Mouse (Mus musculus): Measurements from ENCODE around the gene Entpd7.

Gene Entpd7

DNA sequence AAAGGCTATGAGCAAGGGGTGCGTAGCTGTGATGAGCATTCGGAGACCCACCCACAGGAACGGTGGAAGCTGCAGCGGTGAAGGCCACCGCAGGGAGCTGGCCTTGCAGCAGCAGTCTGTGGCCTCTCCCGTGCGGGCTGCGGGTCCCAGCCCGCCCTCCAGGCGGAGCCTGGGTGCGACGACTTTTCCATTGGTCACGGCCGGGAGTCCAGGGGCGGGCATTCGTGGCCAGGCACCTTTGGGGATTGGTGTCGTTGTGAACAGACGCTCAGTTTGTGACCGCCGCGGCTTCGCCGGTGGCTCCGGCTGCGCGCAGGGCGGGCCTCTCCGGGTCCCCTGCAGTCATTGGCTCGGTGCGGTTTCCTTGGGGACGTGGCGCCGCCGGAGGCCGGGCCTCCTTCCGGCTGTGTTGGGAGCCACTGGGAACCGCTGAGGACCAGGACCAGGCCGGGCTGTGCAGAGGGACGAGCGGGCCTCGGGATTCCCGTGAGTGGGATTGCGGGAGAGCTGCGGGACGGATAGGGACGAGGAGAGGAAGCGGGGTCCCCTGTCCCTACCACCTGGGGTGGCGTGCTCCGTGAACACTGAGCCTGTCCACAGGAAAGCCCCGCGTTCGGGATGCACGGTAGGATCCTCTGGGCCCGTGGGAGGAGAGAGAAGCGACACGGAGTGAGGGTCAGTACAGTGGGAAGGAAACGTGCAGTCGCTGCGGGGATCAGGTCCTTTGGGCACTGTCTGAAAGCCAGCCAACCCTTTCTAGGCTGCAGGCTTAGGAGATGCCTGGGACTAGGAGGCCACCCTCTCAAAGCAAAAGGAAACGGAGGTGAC lies at the start of gene Entpd7:
Gene Entpd7 (plus strand): TSS at position 254 of the 828 bp plus-strand sequence.
- DNase-seq (ENCODE audit: low spot score in 2 of 2), result peak; percentile 98

DNA sequence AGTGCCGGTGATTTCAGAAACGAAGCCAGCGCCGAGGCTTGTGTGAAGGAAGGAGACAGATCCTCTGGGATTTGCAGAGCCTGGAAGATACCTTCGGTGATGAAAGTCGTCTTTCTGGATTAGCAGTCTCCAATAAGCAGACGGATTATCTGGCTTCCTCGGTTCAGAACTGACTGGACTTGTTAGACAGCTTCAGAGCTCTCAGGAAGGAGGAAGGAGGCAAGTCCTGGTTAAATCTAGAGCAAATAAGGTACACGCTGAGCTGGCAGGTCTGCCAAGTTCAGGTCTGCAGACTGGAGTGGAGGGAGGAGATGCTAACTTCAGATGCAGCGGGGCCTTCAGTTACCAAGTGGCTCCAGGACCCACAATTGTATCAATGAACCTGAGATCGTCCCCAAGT lies 47.6 kb upstream of the Entpd7 start:
- DNase-seq (ENCODE audit: low spot score in 2 of 2), result no peak

DNA sequence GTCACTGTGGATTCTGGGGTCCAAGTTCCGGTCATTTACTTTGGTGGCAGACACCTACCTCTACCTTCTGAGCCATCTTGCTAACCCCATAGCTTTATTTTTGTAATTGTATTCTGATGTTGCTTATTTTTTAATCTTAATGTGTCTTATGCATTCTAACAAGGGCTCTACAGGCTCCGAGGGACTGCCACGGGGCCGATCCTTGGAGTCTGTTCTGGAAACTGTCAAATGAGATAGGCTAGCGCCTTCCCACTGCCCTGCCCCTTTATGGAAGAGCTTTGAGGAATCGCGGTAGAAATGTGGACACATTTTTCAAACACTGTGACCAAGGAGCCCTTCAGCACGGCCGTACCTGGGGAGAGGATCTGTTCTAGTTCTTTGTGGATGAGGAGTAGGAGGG lies 46.6 kb upstream of the Entpd7 start:
- no peak for DNase-seq (ENCODE audit: low spot score in 2 of 2)

DNA sequence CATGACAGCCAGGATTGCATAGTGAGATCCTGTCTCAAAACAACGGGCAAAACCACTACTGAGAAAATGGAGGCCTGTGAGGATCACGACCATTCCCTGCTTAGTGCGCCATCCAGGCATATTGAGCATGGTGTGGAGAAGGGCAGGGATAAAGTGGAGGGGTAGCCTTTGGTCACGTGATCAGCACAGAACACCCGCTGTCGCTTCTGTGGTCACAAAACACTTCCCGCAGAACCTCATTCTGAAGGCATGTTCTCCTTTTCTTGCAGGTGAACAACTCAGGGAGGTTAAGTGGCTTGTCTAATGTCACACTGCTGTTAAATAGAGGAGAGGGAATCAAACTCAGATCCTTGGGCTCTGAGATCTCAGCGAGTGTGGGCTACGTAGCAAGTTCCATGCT lies 44.0 kb upstream of the Entpd7 start:
- DNase-seq (ENCODE audit: low spot score in 2 of 2), result no peak

DNA sequence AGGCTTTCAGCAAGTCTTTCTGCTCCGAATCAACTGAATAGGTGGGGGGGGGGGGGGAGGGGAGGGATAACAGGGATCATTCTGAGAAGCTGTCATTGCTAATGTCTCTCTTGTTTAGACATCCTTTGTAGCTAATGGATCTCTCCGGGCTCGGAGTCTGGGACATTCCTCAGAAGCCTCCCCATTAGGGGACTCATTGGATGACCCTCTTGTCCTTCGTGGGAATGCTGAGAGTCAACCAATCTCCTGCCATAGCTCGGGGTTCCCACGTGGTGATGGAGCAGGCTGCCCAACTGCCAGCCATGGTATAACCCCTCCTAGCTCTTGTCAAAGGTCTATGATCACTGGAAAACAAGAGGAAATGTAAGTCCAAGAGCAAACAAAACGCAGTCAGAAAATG lies 42.6 kb upstream of the Entpd7 start:
- DNase-seq (ENCODE audit: low spot score in 2 of 2), result no peak

DNA sequence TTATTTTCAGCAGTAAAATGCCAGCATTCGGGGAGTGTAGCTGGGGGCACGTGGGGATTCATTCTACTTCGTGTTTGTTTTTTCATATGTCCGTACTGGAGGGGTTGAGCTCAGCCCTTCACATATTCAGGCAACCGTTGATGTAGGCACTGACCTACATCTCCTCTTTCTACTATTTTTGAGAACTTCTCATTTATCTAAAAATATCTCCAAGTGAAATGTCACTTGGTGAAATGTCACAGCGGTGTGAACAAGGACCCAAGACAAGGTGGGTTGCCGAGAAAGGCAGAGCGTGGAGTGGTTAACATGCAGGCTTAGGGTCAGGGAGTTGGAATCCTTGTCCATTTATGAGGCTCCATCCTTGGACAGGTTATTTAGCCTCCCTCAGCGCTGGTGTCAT lies 42.2 kb upstream of the Entpd7 start:
- no peak for DNase-seq (ENCODE audit: low spot score in 2 of 2)

DNA sequence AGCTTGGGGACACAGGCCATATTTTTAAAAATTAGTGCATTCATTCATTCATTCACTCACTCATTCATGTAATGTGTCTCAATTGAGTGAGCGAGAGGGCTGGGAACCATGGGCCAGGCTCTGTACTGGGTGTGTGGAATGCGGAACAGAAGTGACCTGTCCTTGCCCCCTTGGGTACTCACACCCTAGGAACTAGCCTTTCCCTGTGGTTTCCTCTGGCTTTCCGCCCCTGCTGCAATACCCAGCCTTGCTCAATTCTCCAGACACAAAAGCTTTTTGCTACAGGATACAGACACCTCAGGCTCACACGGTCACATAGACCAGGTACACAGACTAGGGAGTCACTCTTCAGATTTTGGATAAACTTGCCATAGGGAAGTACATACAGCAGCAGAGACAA lies 41.1 kb upstream of the Entpd7 start:
- DNase-seq (ENCODE audit: low spot score in 2 of 2), result no peak

DNA sequence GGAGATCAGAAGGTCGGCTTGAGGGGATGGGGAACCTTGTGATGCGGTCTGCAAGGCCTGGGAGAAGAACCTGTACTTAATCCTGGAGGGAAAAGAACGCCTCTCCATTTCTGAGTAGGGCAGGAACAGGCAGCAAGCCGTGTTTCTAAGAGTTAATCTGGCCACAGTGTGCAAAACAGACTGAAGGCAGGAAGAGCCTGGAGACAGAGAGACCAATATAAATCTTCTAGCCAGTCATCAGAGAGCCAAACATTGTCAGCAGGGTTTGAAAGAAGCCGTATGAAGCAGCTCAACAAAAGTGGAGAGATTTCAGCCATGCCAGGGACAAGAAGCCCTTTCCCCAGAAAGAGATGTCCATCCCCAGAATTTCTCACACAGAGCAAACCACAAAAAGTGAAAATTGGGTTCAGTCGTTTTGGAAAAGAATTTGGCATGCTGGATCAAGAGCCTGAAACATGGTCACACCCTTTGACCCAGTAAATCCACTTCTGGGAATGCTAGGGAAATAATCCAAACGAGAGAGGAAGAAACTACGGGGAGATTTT lies 38.2 kb upstream of the Entpd7 start:
- no peak for DNase-seq (ENCODE audit: low spot score in 2 of 2)

DNA sequence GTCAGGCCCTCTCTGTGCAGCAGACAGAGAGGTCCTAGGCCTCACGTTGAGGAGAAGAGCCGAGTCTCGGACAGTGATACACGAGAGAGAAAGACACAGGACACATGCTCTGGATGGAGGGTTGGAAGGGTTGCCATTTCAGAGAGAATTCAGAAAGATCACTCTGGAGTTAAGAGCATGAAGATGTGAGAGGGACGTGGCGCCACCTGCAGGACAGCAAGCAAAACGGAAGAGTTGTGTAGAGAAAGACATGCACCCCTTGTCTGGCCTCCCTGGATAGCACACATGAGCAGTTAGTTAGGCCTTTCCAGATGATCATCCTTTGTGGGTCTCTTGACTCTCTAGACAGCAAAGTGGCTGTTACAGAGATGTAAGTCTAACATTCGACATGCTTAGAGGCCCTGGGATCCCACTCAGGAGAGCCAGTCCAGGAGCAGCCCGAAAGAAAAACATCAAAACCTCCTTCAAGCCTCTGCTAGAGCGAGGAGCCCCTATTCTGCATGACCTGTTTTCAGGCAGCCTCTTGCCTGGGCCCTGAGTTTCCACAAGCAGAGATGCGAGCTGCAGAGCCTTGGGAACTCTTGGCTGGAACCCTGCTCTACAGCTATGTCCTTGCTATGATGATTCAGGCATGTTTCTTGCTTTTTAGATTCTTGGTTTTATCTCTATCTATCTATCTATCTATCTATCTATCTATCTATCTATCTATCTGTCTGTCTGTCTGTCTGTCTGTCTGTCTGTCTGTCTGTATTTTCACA lies 33.6 kb upstream of the Entpd7 start:
- peak; percentile 45 to 60 for DNase-seq (ENCODE audit: low spot score in 2 of 2)

DNA sequence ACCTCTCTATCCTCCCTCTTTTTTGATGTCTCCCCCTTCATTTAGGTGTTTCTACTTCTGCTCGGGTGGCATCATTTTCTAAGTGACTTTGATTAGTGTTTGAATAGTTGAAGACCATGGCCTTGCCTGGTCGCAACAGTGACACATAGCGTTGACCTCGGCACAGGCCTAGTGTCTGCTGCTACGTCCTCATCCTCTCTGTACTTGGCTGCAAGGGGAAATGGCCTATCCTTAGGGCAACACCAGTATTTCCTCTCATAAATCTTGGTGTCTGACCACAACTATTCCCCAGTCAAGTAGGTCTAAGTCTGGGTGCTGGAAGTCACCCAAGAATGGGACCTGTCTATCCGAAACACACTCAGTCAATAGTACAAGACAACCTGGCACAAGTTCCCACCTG lies 29.8 kb upstream of the Entpd7 start:
- DNase-seq (ENCODE audit: low spot score in 2 of 2), result no peak

DNA sequence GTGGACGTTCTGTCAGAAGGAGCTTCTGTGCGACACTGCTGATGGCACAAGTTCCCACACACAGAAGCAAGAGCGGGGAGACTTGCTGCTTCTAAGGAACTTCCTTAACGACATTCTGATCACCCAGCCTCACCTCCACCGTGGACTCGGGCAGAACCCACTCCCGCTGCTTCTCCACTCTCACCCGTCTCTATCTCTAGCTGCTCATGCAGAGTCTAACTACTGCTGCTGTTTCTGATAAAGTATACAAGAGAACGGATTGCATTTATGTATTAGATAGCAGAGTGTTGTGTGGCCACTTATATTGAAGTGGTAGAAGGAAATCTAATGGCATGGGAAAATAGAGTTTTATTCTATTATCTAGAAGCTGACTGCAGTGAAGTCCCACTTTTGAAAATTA lies 28.7 kb upstream of the Entpd7 start:
- no peak for DNase-seq (ENCODE audit: low spot score in 2 of 2)

DNA sequence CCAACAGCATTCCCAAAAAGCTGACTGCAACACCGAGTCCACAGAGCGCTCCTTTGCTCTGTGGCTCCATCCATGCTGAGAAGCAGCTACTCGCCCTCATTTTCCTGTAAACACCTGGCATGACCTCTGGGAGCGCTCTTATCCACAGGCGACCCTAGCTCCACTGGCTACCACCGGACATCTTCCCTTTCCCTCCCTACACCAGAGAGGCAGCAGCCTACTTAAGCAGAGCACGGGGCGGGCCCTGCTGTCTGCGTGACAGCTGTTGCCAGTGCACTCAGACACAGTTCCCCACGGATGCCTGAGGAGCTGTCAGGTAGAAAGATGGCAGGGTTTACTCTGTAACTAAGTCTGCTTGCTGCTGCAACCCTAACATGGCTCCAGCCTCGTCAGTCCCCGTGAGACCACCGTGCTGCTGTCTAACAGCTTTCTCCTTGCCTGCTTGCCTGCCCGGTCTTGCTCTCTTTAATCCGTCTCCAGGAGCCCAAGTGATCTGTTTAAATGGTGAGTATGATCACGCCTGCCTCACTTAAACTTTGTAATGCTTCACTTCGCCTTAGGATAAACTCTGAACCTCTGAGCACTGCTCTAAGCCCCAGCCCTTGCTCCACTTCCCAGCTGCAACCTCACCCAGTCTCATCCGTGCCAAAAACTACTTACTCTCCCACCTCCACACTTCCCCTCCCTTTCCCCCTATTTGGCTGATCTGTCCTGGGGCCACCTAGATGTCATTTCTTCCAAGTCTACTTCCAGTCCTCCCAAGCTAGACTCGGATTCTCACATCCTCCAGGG lies 27.1 kb upstream of the Entpd7 start:
- DNase-seq (ENCODE audit: low spot score in 2 of 2), result no peak

DNA sequence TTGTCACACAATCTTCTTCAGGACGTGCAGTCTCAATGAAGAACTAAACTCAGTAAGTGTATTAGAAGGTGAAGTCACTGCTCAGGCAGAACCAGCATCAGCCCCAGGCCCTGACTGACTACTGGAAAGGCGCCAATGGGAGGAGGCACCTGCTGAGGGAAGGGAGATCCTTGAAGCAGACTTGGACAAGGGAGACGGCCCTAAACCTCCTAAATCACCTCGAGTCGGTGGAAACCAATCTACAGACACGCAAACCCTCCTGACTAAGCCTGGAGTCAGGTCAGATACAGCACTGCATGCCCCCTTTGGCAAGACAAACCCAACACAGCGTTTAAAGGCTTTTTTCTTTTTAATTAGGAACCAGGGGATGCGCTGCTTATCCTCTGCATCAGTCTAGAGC lies 26.0 kb upstream of the Entpd7 start:
- no peak for DNase-seq (ENCODE audit: low spot score in 2 of 2)

DNA sequence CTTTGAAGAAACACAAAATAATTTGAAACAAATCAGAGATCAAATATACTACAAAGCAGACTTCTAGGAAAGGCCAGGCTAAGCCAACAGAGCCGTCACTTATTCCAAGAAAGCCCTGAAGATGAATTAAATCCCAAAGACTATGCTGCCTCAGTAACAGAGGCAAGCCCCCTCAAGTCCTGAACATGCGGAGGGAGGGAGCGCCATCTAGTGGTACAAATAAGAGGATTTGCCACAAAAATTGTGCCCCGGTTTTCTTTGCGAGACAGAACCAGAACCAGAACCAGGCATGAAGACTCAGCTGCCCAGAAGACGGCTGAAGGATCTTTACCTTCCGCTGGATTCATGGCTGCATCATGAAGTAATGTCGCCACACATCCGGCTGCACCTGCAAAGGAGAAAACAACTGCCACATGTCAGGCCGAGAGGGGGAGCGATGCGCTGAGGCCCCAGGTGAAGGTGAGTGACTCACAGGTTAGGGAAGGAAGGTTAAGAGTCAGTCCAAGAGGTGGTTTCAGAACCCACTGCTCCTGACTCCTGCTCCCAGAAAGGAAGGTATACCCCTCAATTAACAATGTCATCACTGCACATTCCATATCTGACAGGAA lies 23.9 kb upstream of the Entpd7 start:
- peak; percentile 38 to 44 for DNase-seq (ENCODE audit: low spot score in 2 of 2)

DNA sequence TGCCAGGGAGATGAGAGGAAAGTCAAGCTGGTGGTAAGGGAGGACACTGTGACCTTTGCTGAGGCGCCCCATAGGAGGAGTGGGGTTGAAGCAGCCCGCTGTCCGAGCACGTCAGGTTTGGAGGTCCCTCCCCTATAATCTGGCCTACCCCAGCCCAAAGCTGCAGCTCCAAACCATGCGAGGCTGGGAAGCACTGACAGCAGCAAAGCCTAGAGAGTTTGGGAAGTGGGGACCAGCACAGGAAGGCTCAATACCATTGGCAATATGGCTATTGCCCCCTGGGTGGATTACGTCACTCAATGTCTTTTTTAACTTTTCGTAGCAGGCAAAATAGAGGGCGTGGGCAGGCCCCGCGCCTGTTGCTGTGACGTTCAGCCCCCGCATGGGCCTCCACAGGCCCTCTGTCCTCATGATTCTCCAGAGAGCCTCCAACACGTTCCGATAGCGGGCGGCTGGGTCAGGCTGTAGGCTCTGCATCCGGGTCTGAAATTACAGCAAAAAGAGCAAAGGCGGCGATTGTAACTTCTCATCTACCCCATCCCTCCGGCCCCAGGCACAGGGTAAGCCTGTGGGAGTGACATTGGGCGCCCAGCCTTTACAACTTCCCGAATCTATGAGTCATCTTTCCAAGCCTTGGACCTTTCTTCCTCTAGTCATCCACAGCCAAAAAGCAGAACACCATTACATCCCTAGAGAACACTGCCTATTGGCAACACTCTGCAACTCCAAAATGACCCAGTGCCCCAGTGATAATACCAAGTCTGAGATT lies 22.6 kb upstream of the Entpd7 start:
- DNase-seq (ENCODE audit: low spot score in 2 of 2), result peak in 1 of 2 experiments; percentile 11

DNA sequence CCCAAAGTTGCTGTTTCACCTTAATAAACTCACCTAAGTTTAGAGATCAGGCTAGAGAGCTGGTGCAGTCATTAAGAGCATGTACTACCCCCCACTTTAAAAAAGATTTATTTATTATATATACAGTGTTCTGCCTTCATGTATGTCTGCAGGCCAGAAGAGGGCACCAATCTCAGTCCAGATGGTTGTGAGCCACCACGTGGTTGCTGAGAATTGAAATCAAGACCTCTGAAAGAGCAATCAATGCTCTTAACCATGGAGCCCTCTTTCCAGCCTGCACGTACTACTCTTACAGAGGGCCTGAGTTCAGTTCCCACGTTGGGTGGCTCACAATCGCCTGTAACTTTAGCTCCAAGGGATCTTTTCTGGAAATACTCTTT lies 22.1 kb upstream of the Entpd7 start:
- DNase-seq (ENCODE audit: low spot score in 2 of 2), result no peak

DNA sequence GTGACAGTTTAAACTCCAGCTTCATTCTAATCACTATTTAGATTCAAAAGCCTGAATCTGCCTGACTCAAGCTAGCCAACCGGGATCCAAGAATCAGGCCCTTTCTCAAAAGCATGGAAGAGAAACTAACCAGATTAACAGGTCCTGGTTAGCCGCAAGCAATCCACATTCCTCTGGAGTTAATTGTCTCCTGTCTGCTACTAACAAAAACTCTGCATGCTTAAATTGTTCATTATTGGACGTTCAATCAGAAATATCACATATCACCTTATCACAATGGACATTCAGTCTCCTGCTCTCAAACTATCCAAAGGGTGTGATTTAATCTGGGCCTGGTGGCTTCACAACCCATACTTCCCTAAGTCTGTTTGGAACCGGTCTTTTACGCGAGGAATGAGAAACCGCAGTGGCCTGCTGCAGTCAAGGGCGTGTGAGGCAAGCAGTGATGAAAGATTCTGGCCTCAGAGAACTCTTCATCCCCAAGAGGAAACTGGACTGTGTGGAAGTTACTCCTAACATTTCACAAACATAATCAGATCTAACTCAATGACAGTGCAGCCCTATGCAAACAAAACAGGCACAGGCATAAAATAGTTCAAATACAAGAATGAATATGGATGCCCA lies 20.2 kb upstream of the Entpd7 start:
- no peak for DNase-seq (ENCODE audit: low spot score in 2 of 2)

DNA sequence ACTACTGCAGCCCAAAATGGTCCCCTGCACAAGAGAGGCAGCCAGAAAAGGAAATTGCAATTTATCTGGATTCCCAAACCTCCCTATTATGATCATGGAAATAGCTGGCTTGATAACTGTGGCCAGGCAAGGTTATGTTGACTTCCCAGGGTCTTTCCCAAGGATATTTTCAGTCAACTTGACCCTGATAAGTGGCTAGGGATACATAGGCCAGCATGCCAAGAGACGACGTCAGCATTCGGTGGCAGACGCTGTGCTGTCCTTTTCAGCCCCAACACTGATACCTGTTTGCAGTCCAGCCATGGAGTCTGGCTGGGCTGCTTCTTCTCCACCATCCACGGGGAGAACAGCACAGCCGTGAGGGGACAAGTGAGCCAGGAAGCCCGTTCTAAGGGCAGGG lies 18.4 kb upstream of the Entpd7 start:
- DNase-seq (ENCODE audit: low spot score in 2 of 2), result no peak

DNA sequence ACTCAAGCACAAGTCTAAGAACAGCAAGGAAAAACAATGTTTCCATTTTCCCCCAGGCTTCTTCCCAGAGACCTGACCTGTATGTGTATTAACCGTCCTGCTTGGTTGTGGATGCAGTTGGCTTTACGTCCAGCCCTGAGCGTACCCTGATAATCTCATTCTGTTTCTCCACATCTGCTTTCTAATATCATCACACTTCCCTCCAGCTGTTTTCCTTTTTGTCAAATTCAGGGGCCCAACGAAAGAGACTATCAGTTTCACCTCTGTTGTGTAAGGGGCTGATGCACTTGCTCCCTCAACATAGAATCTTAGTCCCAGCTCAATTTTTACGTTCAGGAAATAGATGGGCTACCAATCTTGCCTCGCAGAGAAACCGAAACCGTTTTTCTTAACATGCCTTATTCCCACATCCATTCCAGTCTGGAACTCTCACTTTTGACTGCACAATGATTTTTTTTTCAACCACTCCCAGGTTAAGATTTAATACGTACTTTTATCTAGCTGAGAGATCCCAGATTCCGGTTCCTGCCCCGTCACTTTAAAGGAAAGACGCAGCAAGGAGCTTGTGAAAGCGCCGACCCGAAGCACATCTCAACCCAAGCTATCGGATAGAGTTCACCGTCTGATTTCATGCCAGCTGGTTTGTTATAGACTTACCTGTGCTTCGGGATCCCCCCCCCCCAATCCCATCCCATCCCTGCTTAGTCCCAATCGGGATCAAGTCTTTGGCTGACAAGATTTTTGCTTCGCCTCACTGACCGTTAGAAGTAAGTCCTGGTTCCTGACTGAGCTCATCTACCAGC lies 15.8 kb upstream of the Entpd7 start:
- DNase-seq (ENCODE audit: low spot score in 2 of 2), result no peak

DNA sequence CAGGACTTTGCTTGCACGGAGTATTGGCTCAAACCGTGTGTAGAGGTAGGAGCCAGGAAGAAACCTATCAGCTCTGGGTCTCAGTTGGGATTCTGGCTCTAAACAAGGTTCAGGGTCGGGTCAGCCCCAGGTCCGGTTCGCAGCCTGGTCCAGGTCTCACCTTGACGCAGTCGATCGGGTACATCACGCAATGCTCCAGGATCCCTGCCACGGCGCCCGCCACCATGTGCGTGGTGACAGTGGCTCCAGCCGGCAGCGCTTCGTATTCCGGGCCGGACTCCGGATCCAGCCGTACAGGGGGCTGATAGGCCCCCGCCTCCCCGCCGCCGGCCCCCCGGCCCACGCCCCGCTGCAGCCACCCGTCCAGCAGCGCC lies 15.2 kb upstream of the Entpd7 start:
- DNase-seq (ENCODE audit: low spot score in 2 of 2), result peak; percentile 33 to 40

Data from frontal cortex, postnatal 36 days (tissue).